Mouse (Mus musculus): Measurements from ENCODE around the gene Krt34. TPM values are rescaled to one million over a fixed set of nuclear protein-coding genes. Genes with fewer than 3 reads are reported as not detected.

Krt34 gene
- polyA plus RNA-seq (2017; shearing (Covaris generic)): not detected

DNA sequence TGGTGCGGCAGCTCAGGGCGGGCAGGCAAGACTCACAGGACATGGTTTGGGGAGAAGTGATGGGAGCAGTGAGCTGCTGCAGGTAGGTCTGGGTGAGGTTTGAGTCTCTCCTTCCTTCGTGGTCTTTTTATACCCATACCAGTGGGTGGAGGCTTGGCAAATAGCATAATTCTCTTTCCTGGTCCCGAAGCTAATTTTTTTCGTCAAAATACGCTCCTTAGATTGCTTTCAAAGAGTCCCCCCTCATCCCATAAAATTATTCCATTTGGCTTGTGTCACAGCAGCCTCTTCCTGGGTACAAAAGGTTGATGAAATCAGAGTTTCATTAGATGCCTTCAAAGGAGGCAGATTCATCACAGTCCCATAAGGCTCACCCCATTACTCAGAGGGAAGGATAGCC, at the start of gene Krt34:
Krt34 (minus strand) TSS at position 101 of the 400 bp plus-strand sequence.

DNA sequence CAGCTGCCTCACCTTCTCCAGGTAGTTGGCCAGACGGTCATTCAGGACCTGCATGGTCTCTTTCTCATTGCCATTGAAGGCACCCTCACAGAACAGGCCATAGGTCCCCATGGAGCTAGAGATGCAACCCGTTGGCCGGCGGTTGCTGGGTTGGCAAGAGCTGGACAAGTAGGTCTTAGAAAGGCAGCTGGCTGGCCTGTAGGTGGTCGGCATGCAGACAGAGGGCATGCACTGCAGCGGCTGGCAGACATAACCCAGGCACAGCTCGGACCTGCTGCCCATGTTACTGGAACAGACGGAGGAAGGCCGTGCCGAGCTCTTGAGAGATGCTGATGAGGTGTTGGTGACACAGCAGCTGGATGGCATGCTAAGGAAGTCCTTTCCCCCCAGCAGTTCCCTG, 46.5 kb upstream of the Krt34 start, which contains the start of gene Krt32:
Krt32 (minus strand) TSS at position 366 of the 400 bp plus-strand sequence.

DNA sequence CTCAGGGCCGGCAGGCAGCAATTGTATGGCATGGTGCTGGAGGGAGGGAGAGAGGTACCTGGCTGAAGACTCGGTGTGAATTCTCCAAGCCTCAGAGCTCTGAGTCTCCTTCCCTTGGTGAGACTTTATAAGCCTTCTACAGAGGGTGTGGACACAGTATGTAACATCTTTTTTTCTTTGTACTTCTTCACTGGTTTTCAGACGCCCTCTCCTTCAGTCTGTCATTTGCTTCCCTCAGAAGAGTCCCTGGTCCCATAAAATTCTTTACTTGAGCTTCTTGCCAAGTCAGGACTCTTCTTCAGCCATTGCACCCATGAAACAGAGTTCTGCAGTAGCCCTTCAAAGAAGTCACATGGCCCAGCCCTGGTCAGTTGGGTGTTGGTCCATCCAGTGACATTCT, 9.1 kb upstream of the Krt34 start, which contains the start of gene Krt31:
Krt31 (minus strand) TSS at position 101 of the 400 bp plus-strand sequence.

DNA sequence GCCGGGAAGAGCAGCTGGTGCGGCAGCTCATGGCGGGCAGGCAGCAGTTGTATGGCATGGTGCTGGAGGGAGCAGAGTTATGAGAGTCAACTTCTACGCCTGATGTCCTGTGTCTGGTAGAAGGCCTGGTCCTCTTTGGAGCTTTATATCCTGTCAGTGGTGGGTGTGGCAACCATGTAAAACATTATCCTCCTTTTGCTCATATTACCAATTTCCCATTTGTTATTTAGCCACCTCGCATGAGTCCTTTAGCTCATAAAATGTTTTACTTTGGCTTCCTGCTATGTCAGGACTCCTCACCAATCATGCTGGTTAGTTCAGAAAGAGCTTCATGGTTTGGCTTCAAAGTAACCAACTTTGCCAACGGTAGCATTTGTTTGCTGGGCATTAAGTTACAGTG, 11.6 kb downstream of the Krt34 start, which contains the start of gene Krt33b:
Krt33b (minus strand) TSS at position 101 of the 400 bp plus-strand sequence.

DNA sequence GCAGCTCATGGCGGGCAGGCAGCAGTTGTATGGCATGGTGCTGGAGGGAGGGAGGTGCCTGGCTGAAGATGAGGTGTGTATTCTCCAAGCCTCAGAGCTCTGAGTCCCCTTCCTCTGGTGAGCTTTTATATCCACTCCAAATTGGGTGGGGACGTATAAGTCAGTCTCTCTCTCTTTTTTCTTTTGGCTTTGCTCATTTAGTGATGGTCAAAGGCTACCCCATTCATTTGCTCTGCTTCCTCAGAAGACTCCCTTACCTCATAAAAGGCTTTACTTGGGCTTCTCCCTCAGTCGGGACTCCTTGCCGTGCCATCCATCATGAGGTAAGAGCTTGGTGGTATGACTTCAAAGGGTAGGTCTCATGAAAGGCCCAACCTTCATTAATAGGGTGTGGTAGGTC, 25.2 kb downstream of the Krt34 start, which contains the start of gene Krt33a:
Krt33a (minus strand) TSS at position 101 of the 400 bp plus-strand sequence.

DNA sequence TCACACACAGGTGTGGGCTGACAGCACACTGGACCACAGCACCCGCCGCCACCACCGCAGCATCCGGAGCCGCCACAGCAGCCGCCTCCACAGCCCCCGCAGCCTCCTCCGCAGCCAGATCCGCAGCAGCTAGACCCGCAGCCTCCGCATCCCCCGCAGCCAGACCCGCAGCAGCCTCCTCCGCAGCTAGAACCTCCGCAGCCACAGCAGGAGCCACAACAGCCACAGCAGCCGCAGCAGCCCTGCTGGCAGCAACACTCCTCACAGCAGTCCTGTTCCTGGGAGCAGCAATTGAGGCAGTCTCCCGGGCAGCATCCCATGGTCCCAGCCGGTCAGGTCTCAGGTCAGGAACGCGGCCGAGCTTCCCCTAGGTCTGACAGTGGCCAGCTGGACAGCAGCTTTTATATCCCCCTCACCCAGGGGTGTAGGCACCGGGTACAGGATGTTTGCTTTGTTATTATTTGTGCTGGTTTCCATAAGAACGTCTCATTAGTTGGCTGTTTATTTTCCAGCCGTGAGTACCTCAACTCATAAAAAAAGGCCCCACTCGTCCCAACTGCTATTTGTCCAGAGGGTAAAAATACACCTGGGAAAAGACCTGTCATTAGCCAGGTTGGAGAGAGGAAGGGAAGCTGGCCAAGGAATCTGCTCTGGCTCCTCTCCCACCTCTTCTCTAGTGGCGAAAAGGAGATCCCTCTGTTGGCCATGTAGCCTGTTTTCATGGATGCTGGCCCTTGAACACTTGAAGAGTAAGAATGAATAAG, 47.6 kb downstream of the Krt34 start, which contains the start of gene Krtap17-1:
Krtap17-1 (minus strand) TSS at position 375 of the 764 bp plus-strand sequence.

Other genes starting within 250 kb of the Krt34 start
- not detected for gene Gm11596, start 248.1 kb downstream of the Krt34 start, polyA plus RNA-seq (2017; shearing (Covaris generic))
- gene Gm11569, start 242.6 kb downstream of the Krt34 start, polyA plus RNA-seq (2017; shearing (Covaris generic)): not detected
- gene Gm11554, start 237.1 kb downstream of the Krt34 start, polyA plus RNA-seq (2017; shearing (Covaris generic)): not detected
- gene Krtap4-13, start 231.7 kb downstream of the Krt34 start, polyA plus RNA-seq (2017; shearing (Covaris generic)): not detected
- not detected for gene Gm11564, start 225.9 kb downstream of the Krt34 start, polyA plus RNA-seq (2017; shearing (Covaris generic))
- not detected for gene 2300003K06Rik, start 203.5 kb downstream of the Krt34 start, polyA plus RNA-seq (2017; shearing (Covaris generic))
- gene Krtap4-16, start 189.9 kb downstream of the Krt34 start, polyA plus RNA-seq (2017; shearing (Covaris generic)): not detected
- not detected for gene Gm11568, start 183.6 kb downstream of the Krt34 start, polyA plus RNA-seq (2017; shearing (Covaris generic))
- not detected for gene Gm11559, start 177.1 kb downstream of the Krt34 start, polyA plus RNA-seq (2017; shearing (Covaris generic))
- not detected for gene Krtap9-1, start 168.2 kb downstream of the Krt34 start, polyA plus RNA-seq (2017; shearing (Covaris generic))
- gene Gm11567, start 162.4 kb downstream of the Krt34 start, polyA plus RNA-seq (2017; shearing (Covaris generic)): not detected
- not detected for gene Krtap31-1, start 133.6 kb downstream of the Krt34 start, polyA plus RNA-seq (2017; shearing (Covaris generic))
- not detected for gene Gm11565, start 126.8 kb downstream of the Krt34 start, polyA plus RNA-seq (2017; shearing (Covaris generic))
- gene Krtap31-2, start 105.3 kb downstream of the Krt34 start, polyA plus RNA-seq (2017; shearing (Covaris generic)): not detected
- not detected for gene Krtap9-5, start 93.1 kb downstream of the Krt34 start, polyA plus RNA-seq (2017; shearing (Covaris generic))
- gene Krtap29-1, start 62.5 kb downstream of the Krt34 start, polyA plus RNA-seq (2017; shearing (Covaris generic)): not detected
- gene Krtap16-1, start 55.0 kb downstream of the Krt34 start, polyA plus RNA-seq (2017; shearing (Covaris generic)): not detected
- not detected for gene Krtap17-1, start 47.6 kb downstream of the Krt34 start, polyA plus RNA-seq (2017; shearing (Covaris generic))
- gene Krt33a, start 25.3 kb downstream of the Krt34 start, polyA plus RNA-seq (2017; shearing (Covaris generic)): not detected
- gene Krt33b, start 11.7 kb downstream of the Krt34 start, polyA plus RNA-seq (2017; shearing (Covaris generic)): not detected
- not detected for gene Krt31, start 9.0 kb upstream of the Krt34 start, polyA plus RNA-seq (2017; shearing (Covaris generic))
- gene Krt32, start 46.7 kb upstream of the Krt34 start, polyA plus RNA-seq (2017; shearing (Covaris generic)): not detected
- gene Krt35, start 54.7 kb upstream of the Krt34 start, polyA plus RNA-seq (2017; shearing (Covaris generic)): not detected
- gene Krt36, start 64.1 kb upstream of the Krt34 start, polyA plus RNA-seq (2017; shearing (Covaris generic)): not detected
- not detected for gene Krt13, start 80.0 kb upstream of the Krt34 start, polyA plus RNA-seq (2017; shearing (Covaris generic))
- gene Krt15, start 94.4 kb upstream of the Krt34 start, polyA plus RNA-seq (2017; shearing (Covaris generic)): not detected
- gene Krt19, start 107.1 kb upstream of the Krt34 start, polyA plus RNA-seq (2017; shearing (Covaris generic)): not detected
- gene Krt9, start 151.7 kb upstream of the Krt34 start, polyA plus RNA-seq (2017; shearing (Covaris generic)): not detected
- gene Krt14, start 166.0 kb upstream of the Krt34 start, polyA plus RNA-seq (2017; shearing (Covaris generic)): not detected
- gene Krt16, start 207.3 kb upstream of the Krt34 start, polyA plus RNA-seq (2017; shearing (Covaris generic)): not detected
- not detected for gene Krt17, start 219.5 kb upstream of the Krt34 start, polyA plus RNA-seq (2017; shearing (Covaris generic))
- gene Krt42, start 228.3 kb upstream of the Krt34 start, polyA plus RNA-seq (2017; shearing (Covaris generic)): not detected

Data from naive thymus-derived CD4-positive, alpha-beta T cell, adult 5 months (primary cell).